Mouse (Mus musculus) testis, adult 2 months (tissue): ENCODE measurements around the gene Dnaja3.
"Not testable (repeated sequence)": the region's sequence is repeated elsewhere in the genome, so short reads cannot be mapped to it uniquely, and the experiment has no call there.

ENCODE experiments used
- CTCF ChIP-seq: fragments of 200-500 bp; IDR thresholded peaks from 2 replicates; pipeline ENCODE4 v1.5.1; 2012; ENCODE audit warnings: low read depth, mild to moderate bottlenecking, inconsistent platforms, low read length, moderate library complexity; ENCODE audit not compliant: control insufficient read depth, insufficient read depth, insufficient replicate concordance
- POLR2A ChIP-seq: fragments of 200-500 bp; IDR thresholded peaks from 2 replicates; pipeline ENCODE4 v1.6.1; 2012; ENCODE audit warnings: low read depth, mild to moderate bottlenecking, inconsistent platforms, low read length, moderate library complexity; ENCODE audit not compliant: control insufficient read depth

GRCm38 (mm10) chr16:4689371-4689770 lies 49.6 kb downstream of the Dnaja3 start:
- not testable (repeated sequence) for TF ChIP-seq POLR2A, CTCF
